Mouse (Mus musculus) kidney, adult 9 months (tissue): ENCODE measurements around the gene Map2k7.
"Not testable (repeated sequence)": the region's sequence is repeated elsewhere in the genome, so short reads cannot be mapped to it uniquely, and the experiment has no call there.

ENCODE experiments used
- DNase-seq: peaks from one replicate; pipeline ENCODE4 v3.0.0; 2022

Map2k7 gene

GRCm38 (mm10) chr8:4226739-4227347 is 11.7 kb upstream of the Map2k7 start, which contains the start of gene Lrrc8e:
Gene Lrrc8e (plus strand): TSS chr8:4226827.
- no peak for DNase-seq

- no peak for DNase-seq
Measured at GRCm38 (mm10) chr8:4227919-4228318, 10.6 kb upstream of the Map2k7 start.

GRCm38 (mm10) chr8:4229784-4230183 is 8.8 kb upstream of the Map2k7 start:
- DNase-seq: no peak

GRCm38 (mm10) chr8:4230612-4231351 is 7.8 kb upstream of the Map2k7 start:
- no peak for DNase-seq

- peak; percentile 65 for DNase-seq
Measured at GRCm38 (mm10) chr8:4237814-4238433, 616 bp upstream of the Map2k7 start.

- DNase-seq: no peak
Measured at GRCm38 (mm10) chr8:4239193-4239890, 802 bp downstream of the Map2k7 start.

- no peak for DNase-seq
Measured at GRCm38 (mm10) chr8:4245061-4245460, 6.5 kb downstream of the Map2k7 start.

GRCm38 (mm10) chr8:4245737-4246136 is 7.2 kb downstream of the Map2k7 start:
- DNase-seq: no peak

GRCm38 (mm10) chr8:4247241-4247640 is 8.7 kb downstream of the Map2k7 start:
- no peak for DNase-seq

GRCm38 (mm10) chr8:4247951-4248540 is 9.5 kb downstream of the Map2k7 start, which contains the start of gene Tgfbr3l:
Gene Tgfbr3l (plus strand): TSS chr8:4248214.
- no peak for DNase-seq

GRCm38 (mm10) chr8:4249213-4249612 is 10.7 kb downstream of the Map2k7 start:
- no peak for DNase-seq

- peak; percentile 85 for DNase-seq
Measured at GRCm38 (mm10) chr8:4250306-4250970, 11.9 kb downstream of the Map2k7 start.

GRCm38 (mm10) chr8:4252116-4252760 is 13.7 kb downstream of the Map2k7 start:
- DNase-seq: no peak

- peak; percentile 97 for DNase-seq
Measured at GRCm38 (mm10) chr8:4252934-4253841, 14.6 kb downstream of the Map2k7 start, which contains the start of gene Snapc2. Gene Snapc2 (plus strand): TSS chr8:4253080.

- DNase-seq: peak; percentile 88
Measured at GRCm38 (mm10) chr8:4254001-4254400, 15.5 kb downstream of the Map2k7 start.

GRCm38 (mm10) chr8:4255471-4255870 is 16.9 kb downstream of the Map2k7 start:
- not testable (repeated sequence) for DNase-seq

- DNase-seq: no peak
Measured at GRCm38 (mm10) chr8:4256911-4257310, 18.4 kb downstream of the Map2k7 start.

- no peak for DNase-seq
Measured at GRCm38 (mm10) chr8:4257350-4257749, 18.8 kb downstream of the Map2k7 start.

- peak; percentile 61 for DNase-seq
Measured at GRCm38 (mm10) chr8:4258233-4258632, 19.7 kb downstream of the Map2k7 start.

- peak; percentile 30 for DNase-seq
Measured at GRCm38 (mm10) chr8:4258678-4259077, 20.1 kb downstream of the Map2k7 start.
